Mouse (Mus musculus): Measurements from ENCODE around the gene Gm39115. TPM values are rescaled to one million over a fixed set of nuclear protein-coding genes. Genes with fewer than 3 reads are reported as not detected.
"Not testable (repeated sequence)": the region's sequence is repeated elsewhere in the genome, so short reads cannot be mapped to it uniquely, and the experiment has no call there.

The Gm39115 gene
- polyA plus RNA-seq, 1 experiment from 2014 or later: not detected

DNA sequence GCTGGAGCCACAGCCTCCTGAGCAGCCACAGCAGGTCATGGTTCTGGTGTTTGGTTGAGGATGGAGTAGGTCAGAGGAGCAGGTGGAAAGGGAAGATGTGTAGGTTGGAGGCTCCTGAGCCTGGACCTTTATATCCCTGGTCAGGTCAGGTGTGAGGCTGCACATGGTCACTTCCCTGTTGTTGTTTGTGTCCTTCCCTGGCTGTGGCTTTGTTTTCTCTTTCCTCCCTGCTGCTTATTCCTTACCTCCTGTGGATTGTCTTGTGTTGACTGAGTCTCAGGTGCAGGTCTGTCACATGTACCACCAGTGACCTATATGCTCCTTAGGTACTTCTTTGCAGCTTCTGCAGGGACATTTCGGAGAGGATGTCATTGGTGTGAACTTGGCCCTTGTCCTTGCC is 8.7 kb upstream of the Gm39115 start, which contains the start of gene Gm45337:
TSS of gene Gm45337 (minus strand) at position 101 of the 400 bp plus-strand sequence.
- Histone ChIP-seq H3K9me3 (no peaks in the 10 kb centered on the region), H3K27me3 (no peaks in the 10 kb centered on the region; the same call in 1 of the 2 replicates), H3K4me2 (replicated peaks) (no peak within 1 kb of the TSS), H3K4me1 (replicated peaks) (no peaks in the 10 kb centered on the region), H3K36me3 (no peaks in the 10 kb centered on the region), H3K27ac (no peak within 1 kb of the TSS), H3K4me3 (replicated peaks) (no peak within 1 kb of the TSS), H3K9ac (replicated peaks) (no peak within 1 kb of the TSS)
- WGBS: 81% methylated on average over 1 of the region's 1 CpGs
- ATAC-seq: no peak

GRCm38 (mm10) chr7:142143506-142144010 is 7.7 kb upstream of the Gm39115 start:
- not testable (repeated sequence) for H3K4me1 ChIP-seq (replicated peaks)

GRCm38 (mm10) chr7:142140696-142141095 is 4.9 kb upstream of the Gm39115 start:
- Histone ChIP-seq H3K27ac (no peak overlapping the region), H3K4me3 (replicated peaks) (no peak overlapping the region), H3K4me1 (replicated peaks) (no peaks in the 10 kb centered on the region), H3K9ac (replicated peaks) (no peak overlapping the region), H3K27me3 (no peaks in the 10 kb centered on the region; the same call in 1 of the 2 replicates), H3K36me3 (no peaks in the 10 kb centered on the region), H3K4me2 (replicated peaks) (no peak overlapping the region), H3K9me3 (no peaks in the 10 kb centered on the region)
- ATAC-seq: no peak
- WGBS: 65% methylated on average over 1 of the region's 1 CpGs

More at GRCm38 (mm10) chr7:142143506-142144010, 7.7 kb upstream of the Gm39115 start:
- H3K4me2 ChIP-seq (replicated peaks); H3K9ac ChIP-seq (replicated peaks); H3K27ac ChIP-seq; H3K36me3 ChIP-seq; H3K27me3 ChIP-seq; ATAC-seq; H3K9me3 ChIP-seq; H3K4me3 ChIP-seq (replicated peaks): not testable (repeated sequence)
- 71% methylated on average over 1 of the region's 1 CpGs for WGBS

DNA sequence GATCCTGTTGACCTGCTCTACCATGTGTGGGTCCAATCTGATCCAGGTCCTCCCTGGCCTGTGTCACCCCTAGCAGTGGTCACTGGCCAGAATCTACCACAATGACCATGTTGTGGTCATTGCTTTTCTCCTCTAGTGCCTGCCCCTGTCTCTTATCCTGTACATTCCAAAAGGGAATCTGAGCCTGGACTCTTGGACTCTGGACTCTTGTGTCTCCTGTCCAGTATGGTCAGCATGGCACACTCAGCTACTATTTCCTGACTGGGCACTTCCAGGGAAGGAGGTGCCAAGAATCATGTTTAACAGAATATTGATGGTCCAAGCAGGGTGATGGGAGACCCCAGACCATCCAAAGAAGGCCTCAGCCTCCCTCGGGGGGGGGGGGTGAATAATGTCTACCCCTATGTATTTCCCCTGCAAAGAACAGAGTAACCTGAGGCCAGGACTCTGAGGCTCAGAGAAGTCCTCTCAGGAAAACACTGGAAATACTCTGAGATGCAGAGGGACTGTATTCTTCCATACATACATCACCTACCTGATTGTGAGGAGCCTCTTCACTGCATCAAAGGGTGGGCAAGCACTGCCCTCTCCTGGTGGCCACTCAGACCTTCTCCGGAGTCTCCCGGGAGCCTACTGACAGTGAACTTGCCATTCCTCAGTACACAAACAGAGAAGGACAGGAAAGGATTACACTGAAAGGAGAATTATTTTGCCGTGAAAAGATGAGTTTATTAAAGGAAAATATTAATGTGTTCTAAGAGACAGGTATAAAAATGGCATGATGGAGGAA is 1.4 kb downstream of the Gm39115 start:
- Histone ChIP-seq H3K27ac (no peak overlapping the region), H3K4me1 (replicated peaks) (no peaks in the 10 kb centered on the region), H3K4me2 (replicated peaks) (no peak overlapping the region), H3K27me3 (no peaks in the 10 kb centered on the region), H3K9ac (replicated peaks) (no peak overlapping the region), H3K4me3 (replicated peaks) (no peak overlapping the region), H3K36me3 (no peaks in the 10 kb centered on the region), H3K9me3 (no peaks in the 10 kb centered on the region)
- no peak for ATAC-seq
- WGBS: 61% methylated on average over 4 of the region's 4 CpGs

DNA sequence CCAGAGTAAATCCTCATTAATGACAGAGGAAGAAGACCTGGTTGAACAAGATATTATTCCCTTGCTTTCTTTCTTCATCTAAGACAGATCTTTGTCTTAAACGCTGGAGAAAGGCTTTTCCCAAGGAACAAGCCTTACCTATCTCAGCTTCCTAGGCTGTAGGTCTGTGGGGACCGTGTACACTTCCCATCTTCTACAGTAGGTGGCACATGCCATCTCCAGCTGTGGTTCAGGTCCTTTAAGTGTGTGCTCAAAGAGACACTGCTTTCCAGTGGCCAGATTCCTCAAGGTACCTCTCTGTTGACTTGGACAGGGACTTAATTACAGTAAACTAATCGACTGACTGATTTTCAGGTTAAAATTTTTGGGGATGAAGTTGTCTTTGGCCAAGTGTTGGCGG is 7.0 kb downstream of the Gm39115 start:
- WGBS: 67% methylated on average over 4 of the region's 4 CpGs
- no peak overlapping the region for H3K4me2 ChIP-seq (replicated peaks)
- ATAC-seq: no peak

GRCm38 (mm10) chr7:142120629-142121028 is 15.2 kb downstream of the Gm39115 start, which contains the start of gene Gm45618:
TSS of gene Gm45618 (minus strand) at chr7:142120729.
- not testable (repeated sequence) for H3K9ac ChIP-seq (replicated peaks); H3K9me3 ChIP-seq; H3K4me1 ChIP-seq (replicated peaks); H3K4me3 ChIP-seq (replicated peaks); H3K4me2 ChIP-seq (replicated peaks); H3K27me3 ChIP-seq; ATAC-seq; H3K27ac ChIP-seq; H3K36me3 ChIP-seq
- whole genome bisulfite sequencing: 94% methylated on average over 1 of the region's 1 CpGs

More for the DNA sequence above, 7.0 kb downstream of the Gm39115 start:
- Histone ChIP-seq H3K4me3 (replicated peaks) (no peak overlapping the region), H3K9me3 (no peaks in the 10 kb centered on the region), H3K4me1 (replicated peaks) (no peaks in the 10 kb centered on the region), H3K9ac (replicated peaks) (no peak overlapping the region), H3K27ac (no peak overlapping the region), H3K27me3 (no peaks in the 10 kb centered on the region), H3K36me3 (no peaks in the 10 kb centered on the region)

- H3K9ac ChIP-seq (replicated peaks): no peak overlapping the region
- no peak overlapping the region for H3K4me3 ChIP-seq (replicated peaks)
- no peaks in the 10 kb centered on the region for H3K9me3 ChIP-seq
- H3K27ac ChIP-seq: no peak overlapping the region
- H3K27me3 ChIP-seq: no peaks in the 10 kb centered on the region
- no peak for ATAC-seq
- H3K4me2 ChIP-seq (replicated peaks): no peak overlapping the region
- WGBS: 15% methylated on average over 5 of the region's 5 CpGs
- no peaks in the 10 kb centered on the region for H3K36me3 ChIP-seq
- H3K4me1 ChIP-seq (replicated peaks): no peaks in the 10 kb centered on the region
These were observed 16.2 kb downstream of the Gm39115 start for GRCm38 (mm10) chr7:142119632-142120031.

- Histone ChIP-seq H3K9ac (replicated peaks) (no peak overlapping the region), H3K9me3 (no peaks in the 10 kb centered on the region), H3K4me3 (replicated peaks) (no peak overlapping the region), H3K36me3 (no peaks in the 10 kb centered on the region), H3K4me2 (replicated peaks) (no peak overlapping the region), H3K27me3 (no peaks in the 10 kb centered on the region), H3K27ac (no peak overlapping the region), H3K4me1 (replicated peaks) (no peaks in the 10 kb centered on the region)
- ATAC-seq: no peak
- WGBS: 60% methylated on average over 5 of the region's 5 CpGs
These were observed 31.1 kb downstream of the Gm39115 start for GRCm38 (mm10) chr7:142104747-142105146.

DNA sequence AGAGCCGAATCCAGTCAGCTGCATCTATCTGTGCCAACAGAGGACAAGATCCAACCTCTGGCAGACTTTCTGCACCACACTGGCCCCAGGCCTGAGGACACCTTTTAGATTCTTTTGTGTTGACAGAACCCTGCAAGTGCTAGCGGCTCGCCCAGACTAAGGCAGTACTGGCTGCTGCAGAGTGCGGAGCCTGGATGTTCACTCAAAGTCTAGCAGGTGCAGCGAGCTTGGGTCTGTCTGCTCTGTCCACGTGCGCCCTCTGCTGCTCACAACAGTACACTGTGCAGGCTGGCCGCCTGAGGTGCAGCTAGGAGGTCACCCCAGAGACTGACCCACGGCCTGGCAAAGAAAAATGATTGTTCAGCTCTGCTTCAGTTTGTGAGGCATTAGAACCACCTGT is 38.1 kb downstream of the Gm39115 start:
- H3K36me3 ChIP-seq: no peaks in the 10 kb centered on the region
- H3K9ac ChIP-seq (replicated peaks): no peak overlapping the region
- no peaks in the 10 kb centered on the region for H3K9me3 ChIP-seq
- WGBS: 10% methylated on average over 9 of the region's 9 CpGs
- H3K4me2 ChIP-seq (replicated peaks): peak overlapping the region; percentile 16; the same call in 1 of the 2 replicates
- ATAC-seq: peak; percentile 57
- H3K4me1 ChIP-seq (replicated peaks): peaks cover 31% of the 10 kb centered on the region
- no peak overlapping the region for H3K27ac ChIP-seq
- H3K27me3 ChIP-seq: peaks cover 11% of the 10 kb centered on the region
- H3K4me3 ChIP-seq (replicated peaks): no peak overlapping the region

- Histone ChIP-seq H3K4me2 (replicated peaks) (no peak overlapping the region; the same call in 1 of the 2 replicates), H3K27me3 (peaks cover 11% of the 10 kb centered on the region), H3K4me3 (replicated peaks) (peak overlapping the region; percentile 77; the same call in 1 of the 2 replicates), H3K4me1 (replicated peaks) (peaks cover 42% of the 10 kb centered on the region), H3K9me3 (no peaks in the 10 kb centered on the region), H3K9ac (replicated peaks) (no peak overlapping the region), H3K27ac (no peak overlapping the region), H3K36me3 (no peaks in the 10 kb centered on the region)
- no peak for ATAC-seq
- WGBS: 78% methylated on average over 4 of the region's 4 CpGs
These were observed 39.1 kb downstream of the Gm39115 start for GRCm38 (mm10) chr7:142096701-142097100.

DNA sequence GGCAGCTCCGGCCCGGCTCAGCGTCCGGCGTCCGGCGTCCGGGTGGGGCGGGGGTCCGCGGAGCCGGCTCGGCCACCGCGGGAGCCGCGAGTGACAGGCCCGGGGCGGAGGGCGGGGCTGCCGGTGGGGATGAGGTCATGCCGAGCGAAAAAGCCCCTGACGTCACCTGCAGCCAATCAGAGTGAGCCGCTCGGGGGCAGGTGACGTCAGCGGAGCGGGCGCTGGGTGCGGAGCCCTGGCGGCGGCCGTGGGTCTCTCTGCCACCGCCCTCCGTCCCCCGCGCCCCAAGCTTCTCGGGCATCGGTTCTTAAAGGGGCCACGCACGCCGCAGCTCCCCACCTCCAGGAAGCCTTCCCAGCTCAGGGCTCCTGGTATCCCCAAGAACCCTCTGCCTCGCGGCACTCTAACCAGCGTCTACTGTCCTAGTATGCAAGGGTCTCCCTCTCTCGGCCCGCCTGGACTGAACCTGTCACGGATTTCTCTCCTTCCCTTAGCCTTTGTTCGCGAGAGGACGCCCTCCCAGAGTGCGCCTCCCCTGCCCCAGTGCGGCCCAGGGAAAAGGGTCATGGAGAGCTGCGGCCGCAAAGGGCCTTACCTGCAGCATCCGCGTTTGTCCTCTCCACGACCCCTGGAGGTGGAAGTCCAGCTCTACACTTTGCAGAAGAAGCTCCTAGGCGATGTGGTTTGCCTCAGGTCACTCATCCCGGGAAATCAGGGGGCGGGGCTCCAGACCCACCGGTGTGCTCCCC is 40.5 kb downstream of the Gm39115 start, which contains the start of gene Dusp8:
TSS of gene Dusp8 (minus strand) at position 661 of the 749 bp plus-strand sequence.
- peaks cover 11% of the 10 kb centered on the region for H3K27me3 ChIP-seq
- peak; percentile 71 for ATAC-seq
- H3K27ac ChIP-seq: peak within 1 kb of the TSS; percentile 94
- H3K4me2 ChIP-seq (replicated peaks): peak within 1 kb of the TSS; percentile 82
- peaks cover 56% of the 10 kb centered on the region for H3K4me1 ChIP-seq (replicated peaks)
- peak within 1 kb of the TSS; percentile 77 for H3K4me3 ChIP-seq (replicated peaks)
- no peaks in the 10 kb centered on the region for H3K36me3 ChIP-seq
- H3K9me3 ChIP-seq: no peaks in the 10 kb centered on the region
- under 1% methylated on average over 56 of the region's 63 CpGs for WGBS
- peak within 1 kb of the TSS; percentile 96 for H3K9ac ChIP-seq (replicated peaks)

Measured in midbrain, embryonic 13.5 days (tissue).